Mouse (Mus musculus): Measurements from ENCODE around the gene Cyp39a1.

Cyp39a1 gene

GRCm38 (mm10) chr17:43752811-43753210 lies 85.6 kb downstream of the Cyp39a1 start:
- ATAC-seq (ENCODE audit: insufficient number of reproducible peaks, low FRiP score, low TSS enrichment): no peak

GRCm38 (mm10) chr17:43754687-43755086 lies 87.5 kb downstream of the Cyp39a1 start:
- no peak for ATAC-seq (ENCODE audit: insufficient number of reproducible peaks, low FRiP score, low TSS enrichment)

GRCm38 (mm10) chr17:43758607-43759259 lies 91.5 kb downstream of the Cyp39a1 start:
- no peak for ATAC-seq (ENCODE audit: insufficient number of reproducible peaks, low FRiP score, low TSS enrichment)

GRCm38 (mm10) chr17:43784531-43784930 lies 117.3 kb downstream of the Cyp39a1 start:
- ATAC-seq (ENCODE audit: insufficient number of reproducible peaks, low FRiP score, low TSS enrichment): no peak

GRCm38 (mm10) chr17:43788222-43788621 lies 121.0 kb downstream of the Cyp39a1 start:
- ATAC-seq (ENCODE audit: insufficient number of reproducible peaks, low FRiP score, low TSS enrichment): no peak

GRCm38 (mm10) chr17:43789376-43789775 lies 122.2 kb downstream of the Cyp39a1 start:
- ATAC-seq (ENCODE audit: insufficient number of reproducible peaks, low FRiP score, low TSS enrichment): no peak

- ATAC-seq (ENCODE audit: insufficient number of reproducible peaks, low FRiP score, low TSS enrichment): no peak
These were observed 124.5 kb downstream of the Cyp39a1 start for GRCm38 (mm10) chr17:43791751-43792150.

GRCm38 (mm10) chr17:43794731-43795280 lies 127.6 kb downstream of the Cyp39a1 start:
- ATAC-seq (ENCODE audit: insufficient number of reproducible peaks, low FRiP score, low TSS enrichment): no peak

Data from cerebellum, adult (tissue).